Mouse (Mus musculus): ENCODE data around the gene Als2. TPM values are rescaled to one million over a fixed set of nuclear protein-coding genes. Genes with fewer than 3 reads are reported as not detected.

Als2 gene
- polyA plus RNA-seq, 1 experiment from 2014 or later, result 20.6 TPM

Other genes with a start within 250 kb of the Als2 start
- not detected in 2 replicates for gene C2cd6, start 142.3 kb downstream of the Als2 start, polyA plus RNA-seq (2015; fragmentation: Nextera tagmentation; extraction: Ambion mirVana)
- gene Tmem237, start 116.8 kb downstream of the Als2 start, polyA plus RNA-seq (2015; fragmentation: Nextera tagmentation; extraction: Ambion mirVana), result 51.5 and 52.9 TPM in 2 replicates
- gene Mpp4, start 73.8 kb downstream of the Als2 start, polyA plus RNA-seq (2015; fragmentation: Nextera tagmentation; extraction: Ambion mirVana), result 0.76 and 0.77 TPM in 2 replicates
- 0.20 and 0.47 TPM in 2 replicates for gene Cdk15, start 19.7 kb upstream of the Als2 start, polyA plus RNA-seq (2015; fragmentation: Nextera tagmentation; extraction: Ambion mirVana)
- gene Fzd7, start 245.2 kb upstream of the Als2 start, polyA plus RNA-seq (2015; fragmentation: Nextera tagmentation; extraction: Ambion mirVana), result 3.5 and 4.2 TPM in 2 replicates

All from forebrain, embryonic 15.5 days (tissue).